Mouse (Mus musculus): ENCODE results near the gene Qk.

DNA sequence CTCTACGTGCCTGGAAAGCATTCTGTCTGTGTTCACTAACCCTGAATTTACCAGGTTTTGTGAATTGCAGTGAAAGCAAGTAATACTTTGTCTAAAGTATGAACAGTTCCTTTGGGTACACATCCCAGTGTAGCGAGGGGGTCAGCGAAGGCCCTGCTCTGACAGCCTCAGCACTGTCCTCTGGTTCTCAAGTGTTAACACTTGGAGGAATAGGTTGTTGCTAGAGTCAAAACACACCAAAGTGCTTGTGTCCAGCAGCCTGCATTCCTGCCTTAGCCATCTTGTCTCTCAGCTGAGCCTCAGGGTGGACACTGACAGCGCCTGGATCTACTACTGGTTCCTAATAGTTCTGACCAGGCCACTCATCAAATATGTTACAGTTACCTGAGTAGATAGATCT lies 6.3 kb upstream of the Qk start:
- no peak for TF ChIP-seq CTCF (IDR thresholded peaks at IDR 0.05; ENCODE audit: low read depth, low read length)
- no peak for TF ChIP-seq POLR2A (IDR thresholded peaks at IDR 0.05; ENCODE audit: extremely low read depth, insufficient read depth, low read length)

Data from liver, adult 2 months (tissue).